Mouse (Mus musculus) c-Kit-positive CD71-positive TER-119-negative erythroid progenitor cells, embryonic 14.5 days (primary cell): ENCODE data around the gene Gm2042.
"Not testable (repeated sequence)": the region's sequence is repeated elsewhere in the genome, so short reads cannot be mapped to it uniquely, and the experiment has no call there.

Experiments
- DNase-seq: peaks from one replicate; pipeline ENCODE4 v3.0.0-alpha.2; 2013; ENCODE audit warnings: low read depth

Gm2042 gene

DNA sequence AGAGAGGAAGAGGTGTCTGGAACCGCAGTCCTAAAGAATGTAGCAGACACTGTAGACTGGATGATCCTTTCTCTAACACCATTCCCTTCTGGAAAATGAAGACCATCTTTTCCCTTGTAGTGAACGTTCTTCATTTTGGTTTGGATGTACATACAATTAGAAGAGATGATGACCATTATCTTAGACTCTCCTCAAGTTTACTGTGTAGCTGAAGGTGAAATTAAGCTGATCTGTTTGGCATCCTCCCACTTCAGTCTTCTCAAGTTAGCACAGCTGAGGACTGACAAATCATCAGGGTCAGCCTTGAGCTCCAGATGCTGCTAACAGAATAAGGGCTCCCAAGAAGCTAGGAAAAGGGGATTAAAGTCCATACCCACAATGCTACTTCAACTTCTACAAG, at the start of gene Gm2042:
TSS of gene Gm2042 (plus strand) at position 301 of the 400 bp plus-strand sequence.
- not testable (repeated sequence) for DNase-seq

DNA sequence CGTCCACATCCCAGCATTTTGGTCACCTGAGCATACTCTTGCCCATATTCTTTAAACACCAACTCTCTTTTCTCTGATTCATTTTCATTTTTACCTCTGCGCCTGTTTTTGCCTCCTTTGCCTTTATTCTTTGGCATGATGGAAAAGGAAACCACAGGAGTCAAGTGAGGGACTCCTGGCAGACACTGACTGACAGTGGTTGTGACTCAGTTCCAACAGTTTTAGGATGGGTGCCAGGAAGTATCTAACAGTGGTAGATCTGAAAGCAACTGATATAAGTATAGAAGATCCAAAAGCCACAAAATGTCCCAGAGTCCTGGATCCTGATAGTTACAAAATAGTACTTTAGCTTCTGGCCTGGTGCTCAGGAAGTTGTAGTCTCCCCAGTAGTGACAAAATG, 34.2 kb upstream of the Gm2042 start, which contains the start of gene Gm2035:
TSS of gene Gm2035 (minus strand) at position 137 of the 400 bp plus-strand sequence.
- not testable (repeated sequence) for DNase-seq

DNA sequence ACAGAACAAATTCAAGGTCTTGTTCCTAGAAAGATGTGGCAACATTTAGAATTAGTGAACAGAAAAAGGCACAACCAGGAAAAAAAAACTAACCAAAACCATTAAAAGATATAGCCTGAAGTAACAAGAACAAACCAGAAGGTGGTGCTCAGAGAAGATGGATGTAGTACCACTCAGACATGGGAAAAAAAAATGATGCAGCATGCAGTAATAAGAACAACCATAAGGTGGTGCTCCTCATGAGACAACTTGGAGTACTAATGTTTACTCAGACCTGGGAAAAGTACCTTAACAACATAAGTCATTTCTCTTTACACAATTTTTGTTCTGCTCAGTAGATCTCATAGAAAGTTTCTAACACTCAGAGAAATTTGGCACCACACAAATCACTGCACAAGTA, 30.1 kb downstream of the Gm2042 start:
- not testable (repeated sequence) for DNase-seq

DNA sequence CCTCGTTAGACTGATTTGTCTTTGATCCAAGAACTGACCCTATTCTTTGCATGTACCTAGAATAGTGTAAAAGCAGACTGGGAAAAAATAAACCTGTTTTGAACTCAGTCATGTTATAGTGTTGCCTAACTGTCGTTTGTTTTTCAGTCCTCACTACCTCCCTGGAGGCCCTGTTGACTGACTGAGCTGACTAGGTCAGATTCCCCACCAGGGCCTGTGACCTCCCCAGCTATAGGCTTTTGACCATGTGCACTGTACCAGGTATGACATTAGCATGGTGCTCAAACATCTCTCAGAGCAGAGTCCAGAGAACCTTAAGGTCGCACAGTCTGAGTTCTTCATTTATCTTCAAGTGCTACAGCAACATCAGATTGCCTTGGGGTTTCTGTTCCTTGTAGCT, 50.2 kb downstream of the Gm2042 start:
- DNase-seq = not testable (repeated sequence)
